Mouse (Mus musculus): ENCODE results near the gene Afap1. TPM values are rescaled to one million over a fixed set of nuclear protein-coding genes. Genes with fewer than 3 reads are reported as not detected.

Gene Afap1
- total RNA-seq, 2 experiments from 2014 or later: 25.9 to 30.4 TPM

- no peak for DNase-seq (ENCODE audit: low spot score in 2 of 2)
- no peak overlapping the region for H3K4me3 ChIP-seq
- TF ChIP-seq CTCF (conservative IDR thresholded peaks at IDR 0.05): no peak
- H3K27ac ChIP-seq: peak overlapping the region; percentile 24; the same call in 1 of the 2 replicates
Measured at GRCm38 (mm10) chr5:35921595-35922254, 28.6 kb downstream of the Afap1 start.

- no peak for TF ChIP-seq CTCF (conservative IDR thresholded peaks at IDR 0.05)
- no peak for DNase-seq (ENCODE audit: low spot score in 2 of 2)
- no peak overlapping the region for H3K27ac ChIP-seq
- no peak overlapping the region for H3K4me3 ChIP-seq
Measured at GRCm38 (mm10) chr5:35923448-35923847, 30.3 kb downstream of the Afap1 start.

GRCm38 (mm10) chr5:35925171-35925634 lies 32.1 kb downstream of the Afap1 start:
- H3K4me3 ChIP-seq: no peak overlapping the region
- peak overlapping the region; percentile 55; the same call in 1 of the 2 replicates for H3K27ac ChIP-seq
- DNase-seq (ENCODE audit: low spot score in 2 of 2): peak; percentile 61 to 64
- TF ChIP-seq CTCF (conservative IDR thresholded peaks at IDR 0.05): no peak

GRCm38 (mm10) chr5:35926511-35926910 lies 33.4 kb downstream of the Afap1 start:
- DNase-seq (ENCODE audit: low spot score in 2 of 2): no peak
- TF ChIP-seq CTCF (conservative IDR thresholded peaks at IDR 0.05): no peak
- no peak overlapping the region for H3K27ac ChIP-seq
- H3K4me3 ChIP-seq: no peak overlapping the region

- Histone ChIP-seq H3K27ac (no peak overlapping the region; the same call in 1 of the 2 replicates), H3K4me3 (no peak overlapping the region)
- no peak for DNase-seq (ENCODE audit: low spot score in 2 of 2)
- no peak for TF ChIP-seq CTCF (conservative IDR thresholded peaks at IDR 0.05)
Measured at GRCm38 (mm10) chr5:35931296-35931695, 38.2 kb downstream of the Afap1 start.

GRCm38 (mm10) chr5:35933059-35933458 lies 39.9 kb downstream of the Afap1 start:
- DNase-seq (ENCODE audit: low spot score in 2 of 2): no peak
- TF ChIP-seq CTCF (conservative IDR thresholded peaks at IDR 0.05): no peak
- Histone ChIP-seq H3K27ac (no peak overlapping the region), H3K4me3 (no peak overlapping the region)

- no peak for TF ChIP-seq CTCF (conservative IDR thresholded peaks at IDR 0.05)
- DNase-seq (ENCODE audit: low spot score in 2 of 2): no peak
- H3K4me3 ChIP-seq: no peak overlapping the region
Measured at GRCm38 (mm10) chr5:35935939-35936338, 42.8 kb downstream of the Afap1 start.

GRCm38 (mm10) chr5:35938249-35939223 lies 45.4 kb downstream of the Afap1 start:
- DNase-seq (ENCODE audit: low spot score in 2 of 2): no peak
- H3K27ac ChIP-seq: peak overlapping the region; percentile 61; the same call in 1 of the 2 replicates
- no peak for TF ChIP-seq CTCF (conservative IDR thresholded peaks at IDR 0.05)
- no peak overlapping the region for H3K4me3 ChIP-seq

More at GRCm38 (mm10) chr5:35935939-35936338, 42.8 kb downstream of the Afap1 start:
- no peak overlapping the region for H3K27ac ChIP-seq

- Histone ChIP-seq H3K4me3 (no peak overlapping the region), H3K27ac (no peak overlapping the region)
- no peak for DNase-seq (ENCODE audit: low spot score in 2 of 2)
- TF ChIP-seq CTCF (conservative IDR thresholded peaks at IDR 0.05): no peak
Measured at GRCm38 (mm10) chr5:35939958-35940357, 46.8 kb downstream of the Afap1 start.

- no peak overlapping the region; the same call in 1 of the 2 replicates for H3K27ac ChIP-seq
- DNase-seq (ENCODE audit: low spot score in 2 of 2): no peak
- TF ChIP-seq CTCF (conservative IDR thresholded peaks at IDR 0.05): no peak
- H3K4me3 ChIP-seq: no peak overlapping the region
Measured at GRCm38 (mm10) chr5:35943541-35943940, 50.4 kb downstream of the Afap1 start.

- Histone ChIP-seq H3K4me3 (no peak overlapping the region), H3K27ac (no peak overlapping the region)
- no peak for DNase-seq (ENCODE audit: low spot score in 2 of 2)
- no peak for TF ChIP-seq CTCF (conservative IDR thresholded peaks at IDR 0.05)
Measured at GRCm38 (mm10) chr5:35946841-35947240, 53.7 kb downstream of the Afap1 start.

- Histone ChIP-seq H3K27ac (no peak overlapping the region), H3K4me3 (no peak overlapping the region)
- peak; percentile 31 for TF ChIP-seq CTCF (conservative IDR thresholded peaks at IDR 0.05)
- DNase-seq (ENCODE audit: low spot score in 2 of 2): no peak
Measured at GRCm38 (mm10) chr5:35947427-35947826, 54.3 kb downstream of the Afap1 start.
